Mouse (Mus musculus) hindbrain, embryonic 16.5 days (tissue): ENCODE data around the gene Rab33b. TPM values are rescaled to one million over a fixed set of nuclear protein-coding genes. Genes with fewer than 3 reads are reported as not detected.

Experiments used
- ATAC-seq: fragments of 200-750 bp; cut with Nextera tagmentation; 2 replicates; pipeline ENCODE4 v1.8.0; 2017; ENCODE audit warnings: moderate TSS enrichment, moderate library complexity
- H3K27ac ChIP-seq: fragments of 300-500 bp; sonication (generic); 2 replicates; pipeline ENCODE4 v1.5.1; 2014; ENCODE audit warnings: low read depth, mild to moderate bottlenecking, control low read depth, low read length, moderate library complexity
- H3K27me3 ChIP-seq: fragments of 300-500 bp; sonication (generic); replicated peaks from 2 replicates; pipeline ENCODE4 v1.6.1; 2014; ENCODE audit warnings: low read length; ENCODE audit not compliant: control insufficient read depth, insufficient read depth
- H3K36me3 ChIP-seq: fragments of 300-500 bp; sonication (generic); 2 replicates; pipeline ENCODE4 v1.6.1; 2014; ENCODE audit warnings: mild to moderate bottlenecking, low read length, moderate library complexity, mixed read lengths; ENCODE audit not compliant: control insufficient read depth, insufficient read depth
- H3K4me1 ChIP-seq: fragments of 300-500 bp; sonication (generic); 2 replicates; pipeline ENCODE4 v1.6.1; 2014; ENCODE audit warnings: low read depth, low read length; ENCODE audit not compliant: control insufficient read depth, insufficient read depth
- H3K4me2 ChIP-seq: fragments of 300-500 bp; sonication (generic); 2 replicates; pipeline ENCODE4 v1.6.1; 2014; ENCODE audit warnings: mild to moderate bottlenecking, low read length, control low read depth, moderate library complexity
- H3K4me3 ChIP-seq: fragments of 300-500 bp; sonication (generic); 2 replicates; pipeline ENCODE4 v1.5.1; 2014; ENCODE audit warnings: mild to moderate bottlenecking, low read length, control low read depth, moderate library complexity
- H3K9ac ChIP-seq: fragments of 300-500 bp; sonication (generic); 2 replicates; pipeline ENCODE4 v1.6.1; 2014; ENCODE audit warnings: low read depth, mild to moderate bottlenecking, control low read depth, low read length, moderate library complexity
- H3K9me3 ChIP-seq: fragments of 300-500 bp; sonication (generic); 2 replicates; pipeline ENCODE4 v1.6.1; 2014; ENCODE audit warnings: mild to moderate bottlenecking, low read length, moderate library complexity; ENCODE audit not compliant: control insufficient read depth
- WGBS: fragments of 180-500 bp; shearing (Covaris S2); extraction: QIAGEN DNeasy Blood & Tissue Kit; methylation state at CpG from one replicate; pipeline ENCODE4 v1.1.7; 2014; 5-methylcytosine and 5-hydroxymethylcytosine counted together
- polyA plus RNA-seq: library from polyadenylated mRNA; unstranded; fragments of >200 nt; fragmentation: Nextera tagmentation; extraction: Ambion mirVana; gene quantifications from 2 replicates; pipeline ENCODE4 v1.2.1, GENCODE M21; 2015

Rab33b gene
- polyA plus RNA-seq, 1 experiment from 2014 or later = 32.0 TPM

DNA sequence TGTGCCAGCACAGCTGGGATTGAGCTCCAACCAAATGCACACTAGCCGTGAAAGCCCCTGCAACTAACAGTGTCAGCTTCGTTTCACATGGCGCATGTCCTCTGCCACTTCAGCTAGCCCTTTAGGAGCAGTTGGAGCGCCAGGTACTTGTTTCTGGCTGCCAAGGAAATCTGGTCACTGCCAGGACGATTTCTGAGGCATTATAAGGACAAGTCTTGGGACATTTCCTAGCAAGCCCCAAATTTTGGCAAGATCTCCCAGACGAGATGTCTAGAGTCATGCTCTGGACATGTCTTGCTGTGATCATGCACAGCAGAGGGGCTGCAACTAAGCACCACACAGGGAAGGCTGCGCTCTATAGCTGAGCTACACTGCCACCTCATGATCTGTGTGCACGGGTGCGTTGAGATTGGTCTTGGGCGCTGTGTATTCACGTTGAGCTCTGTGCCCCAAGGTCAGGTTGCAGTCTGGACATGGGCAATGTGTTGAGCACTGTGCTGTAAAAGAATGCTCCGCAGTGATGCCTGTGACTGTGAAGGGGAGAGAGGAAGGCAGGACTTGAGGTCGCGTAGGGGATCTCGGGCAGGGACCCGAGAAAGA, 41.6 kb downstream of the Rab33b start:
- Histone ChIP-seq H3K27me3 (no peaks in the 10 kb centered on the region), H3K4me3 (no peak overlapping the region), H3K4me2 (no peak overlapping the region), H3K9ac (no peak overlapping the region), H3K27ac (no peak overlapping the region), H3K4me1 (no peaks in the 10 kb centered on the region), H3K9me3 (no peaks in the 10 kb centered on the region), H3K36me3 (peaks cover 36% of the 10 kb centered on the region)
- WGBS = 85% methylated on average over 16 of the region's 16 CpGs
- no peak for ATAC-seq

DNA sequence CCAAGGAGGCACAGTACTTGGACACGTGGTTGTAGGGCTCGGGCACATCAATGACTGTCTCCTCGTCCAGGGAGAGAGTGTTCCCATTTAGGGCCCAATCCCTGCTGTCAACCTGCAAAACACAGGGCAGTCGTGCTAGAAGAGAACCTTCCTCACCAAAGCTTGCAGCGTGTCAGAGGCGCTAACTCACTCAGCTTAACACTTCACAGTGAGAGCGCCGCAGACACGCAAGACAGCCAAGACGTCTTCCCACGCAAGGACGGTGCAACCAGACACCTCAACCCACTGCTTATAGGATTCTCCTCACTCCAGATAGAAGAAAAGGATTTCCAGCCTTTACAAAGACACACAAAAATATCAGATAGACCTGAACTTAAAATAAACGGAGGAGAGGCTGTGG, 43.2 kb downstream of the Rab33b start:
- Histone ChIP-seq H3K9ac (no peak overlapping the region), H3K4me3 (no peak overlapping the region), H3K4me1 (peaks cover 5% of the 10 kb centered on the region), H3K4me2 (no peak overlapping the region), H3K9me3 (no peaks in the 10 kb centered on the region), H3K36me3 (peaks cover 44% of the 10 kb centered on the region), H3K27ac (no peak overlapping the region), H3K27me3 (no peaks in the 10 kb centered on the region)
- WGBS = 93% methylated on average over 13 of the region's 13 CpGs
- no peak for ATAC-seq

DNA sequence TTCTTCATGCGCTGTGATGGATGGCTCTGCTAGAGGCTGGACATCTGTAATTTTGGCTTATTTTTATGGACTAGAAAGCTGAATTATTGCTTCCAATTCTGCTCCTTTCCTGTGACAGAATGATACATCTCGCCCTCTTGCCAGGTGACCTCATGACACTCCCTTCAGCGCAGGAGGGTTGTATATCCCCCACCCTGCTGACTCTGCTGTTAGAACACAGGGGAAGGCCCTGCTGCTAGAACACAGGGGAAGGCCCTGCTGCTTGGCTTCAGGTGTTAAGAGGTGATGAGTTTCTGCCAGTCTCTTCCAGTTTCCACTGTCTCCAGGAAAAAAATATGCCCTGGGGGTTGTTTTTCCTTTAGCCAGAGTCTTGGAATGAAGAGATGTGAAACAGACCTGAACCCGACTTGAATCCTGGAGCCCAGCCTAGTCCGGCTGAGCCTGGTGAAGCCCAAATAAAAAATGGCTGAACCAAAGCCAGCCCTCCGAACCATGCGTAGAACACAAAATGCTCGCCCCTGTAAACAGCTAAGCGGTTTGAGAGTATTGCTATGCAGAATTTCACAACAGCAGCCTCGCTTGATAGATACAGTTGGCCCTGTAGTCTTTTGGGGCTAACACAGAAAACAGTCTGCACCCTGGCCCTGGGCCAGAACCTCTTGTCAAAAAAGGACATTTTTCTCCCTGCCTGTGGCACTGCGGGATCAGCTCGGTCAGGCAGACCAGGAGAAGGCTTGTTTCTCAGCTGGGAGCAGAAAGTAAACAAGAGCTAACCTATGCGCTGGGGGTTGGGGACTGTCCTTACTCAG, 48.0 kb downstream of the Rab33b start:
- Histone ChIP-seq H3K4me1 (peaks cover 13% of the 10 kb centered on the region), H3K4me3 (no peak overlapping the region), H3K9ac (no peak overlapping the region), H3K9me3 (no peaks in the 10 kb centered on the region), H3K36me3 (peaks cover 40% of the 10 kb centered on the region), H3K27ac (peak overlapping the region; percentile 61), H3K27me3 (no peaks in the 10 kb centered on the region), H3K4me2 (0 out of 2 replicates have a peak overlapping the region, but pooled peaks have one; percentile 16)
- ATAC-seq = peak; percentile 86
- WGBS = 52% methylated on average over 13 of the region's 13 CpGs

DNA sequence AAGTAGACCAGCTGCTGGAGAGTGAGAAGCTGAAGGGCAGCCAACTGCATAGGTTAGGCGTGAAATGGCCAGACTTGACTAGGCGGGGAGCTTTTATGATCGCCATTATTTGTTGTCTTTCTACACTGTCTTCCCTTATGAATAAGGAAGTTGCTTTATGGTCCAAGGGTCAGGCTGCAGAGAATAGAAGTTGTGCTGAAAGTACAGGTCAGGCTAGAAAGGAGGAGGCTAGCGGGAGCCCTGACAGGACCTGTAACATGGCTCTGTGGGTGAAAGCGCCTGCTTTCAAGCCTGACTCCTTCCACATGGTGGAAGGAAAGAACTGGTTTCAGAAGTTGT, 48.5 kb downstream of the Rab33b start:
- H3K9me3 ChIP-seq = no peaks in the 10 kb centered on the region
- peaks cover 36% of the 10 kb centered on the region for H3K36me3 ChIP-seq
- peaks cover 13% of the 10 kb centered on the region for H3K4me1 ChIP-seq
- H3K9ac ChIP-seq = no peak overlapping the region
- H3K4me3 ChIP-seq = no peak overlapping the region
- H3K27ac ChIP-seq = peak overlapping the region; percentile 61
- ATAC-seq = no peak
- 71% methylated on average over 5 of the region's 5 CpGs for WGBS
- H3K4me2 ChIP-seq = 0 out of 2 replicates have a peak overlapping the region, but pooled peaks have one; percentile 16
- no peaks in the 10 kb centered on the region for H3K27me3 ChIP-seq

DNA sequence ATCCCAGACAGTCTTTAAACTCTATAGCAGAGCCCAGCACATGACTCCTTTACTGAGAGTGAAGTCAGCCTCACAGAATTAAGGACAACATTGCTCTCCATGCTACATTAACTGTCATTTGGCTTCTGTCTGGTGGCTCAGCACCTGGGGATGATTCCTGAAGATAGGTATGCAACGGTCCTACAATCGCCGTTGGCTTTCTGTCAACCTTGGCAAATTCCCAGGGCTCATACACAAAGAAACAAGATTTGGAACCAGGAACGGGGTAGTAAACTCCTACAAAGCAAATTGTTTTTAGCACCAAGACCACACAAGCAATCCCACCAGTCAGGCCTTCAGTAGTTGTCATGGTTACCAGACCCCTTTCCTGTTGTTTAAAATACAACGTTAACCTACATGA, 49.9 kb downstream of the Rab33b start:
- no peaks in the 10 kb centered on the region for H3K27me3 ChIP-seq
- no peaks in the 10 kb centered on the region for H3K9me3 ChIP-seq
- peaks cover 13% of the 10 kb centered on the region for H3K4me1 ChIP-seq
- no peak overlapping the region for H3K4me2 ChIP-seq
- 65% methylated on average over 5 of the region's 5 CpGs for WGBS
- peaks cover 42% of the 10 kb centered on the region for H3K36me3 ChIP-seq
- H3K4me3 ChIP-seq = no peak overlapping the region
- no peak overlapping the region for H3K27ac ChIP-seq
- ATAC-seq = no peak
- H3K9ac ChIP-seq = no peak overlapping the region

DNA sequence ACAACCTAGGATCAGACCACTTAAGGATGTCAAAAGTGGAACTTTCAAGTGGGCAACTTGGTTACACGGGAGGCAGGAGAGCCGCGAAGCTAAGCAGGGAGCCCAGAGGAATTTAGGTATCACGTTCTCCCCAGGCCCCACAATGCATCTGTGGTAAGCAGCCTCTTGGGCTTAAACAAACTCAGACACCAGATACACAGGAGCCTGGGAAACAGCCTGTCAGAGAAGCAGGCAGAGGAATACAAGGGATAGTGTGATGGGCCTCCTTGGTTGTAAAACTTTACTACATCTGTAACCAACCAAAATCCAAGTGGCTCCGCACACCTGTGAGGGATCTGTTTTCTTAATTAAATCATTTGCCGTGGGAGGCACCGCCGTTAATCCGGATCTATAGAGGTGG, 50.3 kb downstream of the Rab33b start:
- 90% methylated on average over 9 of the region's 9 CpGs for WGBS
- Histone ChIP-seq H3K4me1 (peaks cover 13% of the 10 kb centered on the region), H3K9me3 (no peaks in the 10 kb centered on the region), H3K9ac (no peak overlapping the region), H3K27me3 (no peaks in the 10 kb centered on the region), H3K4me3 (no peak overlapping the region), H3K36me3 (peaks cover 45% of the 10 kb centered on the region), H3K4me2 (no peak overlapping the region), H3K27ac (no peak overlapping the region)
- no peak for ATAC-seq

DNA sequence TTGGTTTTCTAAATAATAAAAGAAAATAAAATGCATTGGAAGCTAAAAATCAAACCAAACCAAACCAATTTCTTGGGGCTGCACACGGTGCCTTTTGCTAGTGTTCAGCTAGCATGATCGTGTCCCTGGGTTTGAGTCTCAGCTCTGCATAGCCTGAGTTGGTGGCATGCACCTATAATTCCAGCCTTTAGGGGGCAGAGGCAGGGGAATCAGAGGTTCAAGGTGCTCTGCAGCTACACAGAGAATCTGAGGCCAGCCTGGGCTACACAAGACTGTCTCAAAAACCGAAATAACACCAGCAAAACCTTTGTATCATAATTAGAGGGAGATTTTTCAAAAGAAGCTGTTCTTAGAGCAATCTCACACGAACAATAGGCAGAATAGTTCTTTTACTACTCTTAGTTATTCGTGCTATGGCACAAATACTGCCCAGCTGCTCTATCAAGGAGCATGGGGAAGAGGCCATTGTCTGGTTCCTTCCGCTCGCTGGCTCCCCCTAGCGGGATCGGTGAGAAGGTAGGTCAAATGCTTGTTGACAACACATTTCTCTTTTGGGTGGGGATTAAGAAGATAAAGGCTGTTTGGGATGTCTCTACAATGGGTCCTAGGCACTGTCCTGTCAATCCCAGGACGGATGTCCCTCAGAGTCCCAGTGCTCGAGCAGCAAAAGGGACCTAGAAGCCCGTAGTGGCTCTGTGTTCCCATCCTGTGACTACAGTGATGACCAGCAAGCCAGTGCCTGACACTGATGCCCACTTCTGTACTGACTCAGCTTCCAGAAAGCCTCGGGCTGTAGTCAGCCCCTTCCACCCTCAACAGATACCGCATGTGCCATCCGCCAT, 56.1 kb downstream of the Rab33b start:
- no peak overlapping the region for H3K4me3 ChIP-seq
- no peak overlapping the region for H3K27ac ChIP-seq
- H3K27me3 ChIP-seq = no peaks in the 10 kb centered on the region
- WGBS = 56% methylated on average over 15 of the region's 15 CpGs
- ATAC-seq = peak; percentile 60; the same call in 1 of the 2 replicates
- H3K4me2 ChIP-seq = no peak overlapping the region
- H3K9me3 ChIP-seq = no peaks in the 10 kb centered on the region
- H3K4me1 ChIP-seq = peaks cover 4% of the 10 kb centered on the region; the same call in 1 of the 2 replicates
- no peak overlapping the region for H3K9ac ChIP-seq
- peaks cover 36% of the 10 kb centered on the region for H3K36me3 ChIP-seq

DNA sequence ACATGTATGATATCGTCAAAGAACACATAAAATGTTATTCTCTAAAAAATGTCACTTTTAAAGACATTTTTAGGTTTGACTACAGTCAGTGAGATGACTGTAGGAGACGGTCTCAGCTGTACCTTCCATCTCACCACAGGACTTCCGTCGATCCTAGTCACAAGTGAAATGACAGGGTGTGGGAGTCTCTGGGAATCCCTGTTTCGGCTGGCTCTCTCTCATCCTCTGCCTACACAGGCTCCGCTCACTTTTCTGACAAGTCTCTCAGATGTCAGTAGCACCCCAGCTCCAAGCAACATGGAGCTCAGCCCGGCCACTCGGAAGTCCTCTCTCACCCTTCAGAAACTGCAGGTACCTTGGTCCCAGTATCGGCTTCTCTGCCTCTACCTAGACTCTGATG, 56.9 kb downstream of the Rab33b start:
- H3K27ac ChIP-seq = no peak overlapping the region
- 95% methylated on average over 9 of the region's 9 CpGs for WGBS
- peaks cover 34% of the 10 kb centered on the region for H3K36me3 ChIP-seq
- no peak overlapping the region for H3K9ac ChIP-seq
- no peak overlapping the region for H3K4me2 ChIP-seq
- H3K4me3 ChIP-seq = no peak overlapping the region
- ATAC-seq = no peak
- H3K27me3 ChIP-seq = no peaks in the 10 kb centered on the region
- H3K9me3 ChIP-seq = no peaks in the 10 kb centered on the region
- peaks cover 4% of the 10 kb centered on the region; the same call in 1 of the 2 replicates for H3K4me1 ChIP-seq
